Mouse (Mus musculus) kidney, adult 2 months (tissue): ENCODE measurements at regions not wholly inside any gene's neighbourhood (a gene's known extent, or its start where the extent isn't known, plus 50 kb on each side); places are given as distances from the start of the nearest gene placed in this dataset.

Source experiments
- DNase-seq: peaks from one replicate; pipeline ENCODE4 v3.0.0; 2021
- H3K27ac ChIP-seq: fragments of 200-500 bp; 2 replicates; pipeline ENCODE4 v1.5.1; 2012; ENCODE audit warnings: low read depth, low read length, control low read depth, inconsistent platforms; ENCODE audit not compliant: insufficient read depth
- H3K27me3 ChIP-seq: fragments of 200-500 bp; replicated peaks from 2 replicates; pipeline ENCODE4 v1.6.1; 2012; ENCODE audit warnings: mild to moderate bottlenecking, moderate library complexity, low read length, inconsistent platforms; ENCODE audit not compliant: control insufficient read depth, insufficient read depth
- H3K36me3 ChIP-seq: fragments of 200-500 bp; 2 replicates; pipeline ENCODE4 v1.6.1; 2012; ENCODE audit warnings: mild to moderate bottlenecking, moderate library complexity, low read length, inconsistent platforms; ENCODE audit not compliant: control insufficient read depth, insufficient read depth
- H3K4me1 ChIP-seq: fragments of 200-500 bp; 2 replicates; pipeline ENCODE4 v1.6.1; 2011; ENCODE audit warnings: low read length; ENCODE audit not compliant: control insufficient read depth, insufficient read depth
- H3K4me3 ChIP-seq: fragments of 200-500 bp; 2 replicates; pipeline ENCODE4 v1.5.1; 2011; ENCODE audit warnings: mild to moderate bottlenecking, low read depth, low read length, control low read depth; ENCODE audit not compliant: insufficient read depth
- CTCF ChIP-seq: fragments of 200-500 bp; conservative IDR thresholded peaks from 2 replicates; pipeline ENCODE4 v1.5.1; 2011; ENCODE audit warnings: low read depth, mild to moderate bottlenecking, control low read depth, low read length, moderate library complexity, mixed read lengths; ENCODE audit not compliant: insufficient read depth, insufficient read length
- POLR2A ChIP-seq: fragments of 200-500 bp; IDR thresholded peaks from one replicate; pipeline ENCODE4 v1.6.1; 2011; ENCODE audit warnings: low read depth, low read length, control low read depth
- whole genome bisulfite sequencing: fragments of 180-500 bp; shearing (Covaris S2); methylation state at CpG from one replicate; pipeline ENCODE4 v1.1.7; 2018; 5-methylcytosine and 5-hydroxymethylcytosine counted together

DNA sequence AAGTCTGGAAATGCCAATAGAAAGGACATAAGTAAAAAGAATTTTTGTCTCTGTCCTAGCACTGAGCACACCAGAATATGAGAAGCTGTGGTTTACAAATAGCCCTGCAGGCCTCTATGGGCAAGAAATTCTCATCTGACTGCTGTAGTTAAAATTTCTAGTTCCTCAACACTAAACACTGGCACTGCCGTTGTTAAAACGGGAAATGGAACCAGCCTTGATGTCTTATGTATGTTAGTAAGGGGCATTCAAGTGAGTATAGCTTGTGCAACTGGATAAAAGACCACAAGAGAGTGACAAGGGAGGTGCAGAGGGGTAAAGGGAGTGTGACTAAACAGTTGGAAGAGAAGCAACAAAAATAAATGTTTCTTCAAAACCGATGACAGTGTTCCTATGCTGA, 65.7 kb upstream of the Tfec start:
- Histone ChIP-seq H3K4me1 (no peaks in the 10 kb centered on the region), H3K27me3 (no peaks in the 10 kb centered on the region), H3K4me3 (no peak overlapping the region), H3K27ac (no peak overlapping the region), H3K36me3 (no peaks in the 10 kb centered on the region)
- TF ChIP-seq POLR2A (no peak), CTCF (no peak)
- DNase-seq, result no peak
- 71% methylated on average over 3 of the region's 3 CpGs for WGBS

DNA sequence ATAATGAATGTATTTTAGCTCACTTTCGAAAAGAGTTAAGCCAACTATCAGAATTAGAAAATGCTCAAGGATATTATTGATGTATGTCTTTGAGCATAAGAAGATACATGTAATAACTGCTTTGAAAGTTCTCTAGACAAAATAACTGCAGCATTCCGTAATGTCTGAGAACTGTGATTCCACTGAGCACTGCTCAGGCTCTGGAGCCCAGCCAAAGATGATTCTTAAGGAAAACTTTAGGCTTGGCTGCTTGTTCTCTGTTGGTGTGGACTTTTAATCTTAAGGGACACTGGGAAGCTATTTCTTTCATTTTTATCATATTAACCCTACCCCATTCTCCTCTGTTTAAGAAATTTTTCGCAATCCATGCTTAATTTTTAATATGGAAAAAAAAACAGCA, 59.9 kb upstream of the Tfec start:
- Histone ChIP-seq H3K27me3 (no peaks in the 10 kb centered on the region), H3K4me3 (no peak overlapping the region), H3K36me3 (no peaks in the 10 kb centered on the region), H3K4me1 (no peaks in the 10 kb centered on the region), H3K27ac (no peak overlapping the region)
- WGBS, result 71% methylated on average over 3 of the region's 3 CpGs
- TF ChIP-seq CTCF (no peak), POLR2A (no peak)
- no peak for DNase-seq

DNA sequence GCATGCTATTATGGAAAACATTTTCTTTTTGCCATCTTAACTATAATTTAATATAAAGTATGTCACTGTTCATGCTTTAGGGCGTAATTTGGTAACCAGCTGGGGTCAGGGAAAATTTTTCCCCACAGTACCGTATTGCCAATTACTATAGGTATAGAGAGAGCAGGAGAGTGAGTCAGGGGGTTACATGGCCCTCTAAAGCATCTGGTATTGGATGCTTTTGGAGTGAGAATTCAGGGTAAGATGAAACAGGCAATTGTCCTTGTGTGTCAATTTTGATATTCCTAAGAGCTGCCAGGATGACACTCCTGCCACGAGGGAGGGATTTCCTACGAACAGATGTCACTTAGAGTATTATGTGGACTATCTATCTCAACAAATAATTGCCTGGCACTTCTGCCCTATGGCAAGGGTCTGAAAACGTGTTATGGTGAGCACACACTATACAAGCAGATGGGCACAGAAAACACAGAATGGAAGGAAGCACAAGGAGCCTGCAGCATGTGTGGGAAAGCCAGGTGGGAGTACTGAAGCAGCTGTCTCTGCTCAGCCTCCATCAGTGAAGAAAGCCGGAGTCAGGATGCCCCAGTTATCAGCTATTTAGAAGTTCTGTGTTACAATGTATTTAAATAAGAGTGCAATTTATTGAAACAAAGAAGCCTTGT, 58.7 kb upstream of the Tfec start:
- Histone ChIP-seq H3K4me3 (no peak overlapping the region), H3K4me1 (no peaks in the 10 kb centered on the region), H3K27me3 (no peaks in the 10 kb centered on the region), H3K36me3 (no peaks in the 10 kb centered on the region), H3K27ac (no peak overlapping the region)
- TF ChIP-seq POLR2A (no peak), CTCF (no peak)
- WGBS, result 77% methylated on average over 6 of the region's 6 CpGs
- DNase-seq, result no peak
